Comparison of ENCODE assay signal across 11 mouse cellular contexts in the genomic region with DNA sequence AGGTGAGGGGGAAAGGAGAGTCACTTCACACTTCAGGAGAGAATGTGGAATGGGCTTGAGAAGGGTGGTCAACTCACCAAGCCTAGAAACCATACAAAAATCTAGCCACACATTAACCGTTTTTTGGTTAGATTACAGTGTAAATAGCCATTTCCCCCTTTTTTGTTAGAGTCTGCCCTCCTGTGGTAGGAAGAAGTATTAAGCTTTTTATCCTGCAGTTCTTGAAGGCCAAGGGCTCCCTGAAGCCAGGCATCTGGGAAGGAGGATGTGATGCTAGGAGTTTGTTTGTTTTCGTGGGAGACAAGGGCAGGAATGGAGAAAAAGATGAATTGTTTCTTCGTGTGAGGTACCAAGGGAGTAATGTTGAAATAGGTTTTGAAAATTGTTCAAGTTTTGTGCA.
DNase-seq lines count a peak whose midpoint lies in the region; ATAC-seq and TF ChIP-seq lines count a peak whose summit lies in the region.
"Had no signal": no experiment of that assay in that cellular context is flagged by ENCODE, and none has a peak within 500 bp of the region (broad histone marks: within the 10 kb centered on the region; RNA-seq: fewer than 3 reads in every experiment).

No protein-coding gene starts in this region.

- no peak overlapping the region for H3K4me2 ChIP-seq in hindbrain, embryonic 11.5 days (replicated peaks; ENCODE audit: low read depth, low read length)
- no peak overlapping the region for H3K4me2 ChIP-seq in hindbrain, embryonic 13.5 days

- no peak overlapping the region for H3K27ac ChIP-seq in hindbrain, embryonic 11.5 days (ENCODE audit: low read depth, low read length)
- H3K27ac ChIP-seq in hindbrain, embryonic 13.5 days: no peak overlapping the region
- H3K27ac ChIP-seq in forebrain, embryonic 10.5 days: no peak overlapping the region

- H3K9ac ChIP-seq in hindbrain, embryonic 11.5 days (ENCODE audit: low read depth, low read length): no peak overlapping the region
- H3K9ac ChIP-seq in hindbrain, embryonic 13.5 days: no peak overlapping the region

- 38% methylated on average over 3 of the region's 3 CpGs for WGBS in hindbrain, embryonic 11.5 days
- WGBS in hindbrain, embryonic 13.5 days: 25% methylated on average over 3 of the region's 3 CpGs
- 23% methylated on average over 3 of the region's 3 CpGs for WGBS in lung, adult 2 months
- WGBS in forebrain, embryonic 10.5 days: 29% methylated on average over 3 of the region's 3 CpGs

- no peak for TF ChIP-seq CTCF in lung, adult 2 months (IDR thresholded peaks at IDR 0.05; ENCODE audit: insufficient read depth, low read length)
- TF ChIP-seq CTCF in Patski (IDR thresholded peaks at IDR 0.05): peak; percentile 60

- CTCF ChIA-PET in Patski (lab: Charles Lee): no interaction called here

- POLR2A ChIA-PET in Patski (lab: Charles Lee): interaction anchor here (0.5 kb wide), 1 partner anchor 141 kb away, joined by 3 read pairs; no protein-coding TSS in a partner anchor

- no peak overlapping the region for H3K4me3 ChIP-seq in hindbrain, embryonic 11.5 days (ENCODE audit: low read depth, low read length)
- no peak overlapping the region for H3K4me3 ChIP-seq in hindbrain, embryonic 13.5 days
- no peak overlapping the region for H3K4me3 ChIP-seq in lung, adult 2 months (replicated peaks; ENCODE audit: extremely low read depth, low read depth, low read length)
- H3K4me3 ChIP-seq in forebrain, embryonic 10.5 days: no peak overlapping the region

- in situ Hi-C loops in Patski (cut with MboI; ENCODE audit: low pct_unique_long_range_greater_than_20kb): loop anchor here (5.0 kb wide), 1 partner anchor 265 kb away; no protein-coding TSS in a partner anchor

- no peaks in the 10 kb centered on the region for H3K27me3 ChIP-seq in hindbrain, embryonic 11.5 days (ENCODE audit: control insufficient read depth, insufficient read depth, low read length)
- H3K27me3 ChIP-seq in hindbrain, embryonic 13.5 days: no peaks in the 10 kb centered on the region
- peaks cover 56% of the 10 kb centered on the region for H3K27me3 ChIP-seq in Patski
- no peaks in the 10 kb centered on the region for H3K27me3 ChIP-seq in forebrain, embryonic 10.5 days (ENCODE audit: poor library complexity, severe bottlenecking)

- DNase-seq in hindbrain, embryonic 11.5 days (ENCODE audit: low spot score): peak; percentile 41
- DNase-seq in lung, postnatal 36 days: peak; percentile 7
- DNase-seq in lung, adult 2 months: no peak
- DNase-seq in Patski (ENCODE audit: low read depth, low spot score): no peak
- peak; percentile 13 for DNase-seq in mesoderm, embryonic 11.5 days (ENCODE audit: low read depth, low spot score)
- no peak for DNase-seq in forebrain, embryonic 10.5 days (ENCODE audit: extremely low spot score, low spot score)
- DNase-seq: cerebellum, postnatal 36 days had no signal

- no peaks in the 10 kb centered on the region for H3K36me3 ChIP-seq in hindbrain, embryonic 11.5 days (ENCODE audit: control insufficient read depth, insufficient read depth, low read length)
- no peaks in the 10 kb centered on the region for H3K36me3 ChIP-seq in hindbrain, embryonic 13.5 days
- H3K36me3 ChIP-seq in forebrain, embryonic 10.5 days (replicated peaks): no peaks in the 10 kb centered on the region

- TF ChIP-seq POLR2A in lung, adult 2 months (IDR thresholded peaks at IDR 0.05; ENCODE audit: borderline replicate concordance, extremely low read depth, low read depth, low read length): no peak

- H3K9me3 ChIP-seq in hindbrain, embryonic 11.5 days (ENCODE audit: control insufficient read depth, low read length): no peaks in the 10 kb centered on the region
- no peaks in the 10 kb centered on the region for H3K9me3 ChIP-seq in hindbrain, embryonic 13.5 days
- no peaks in the 10 kb centered on the region for H3K9me3 ChIP-seq in forebrain, embryonic 10.5 days

- H3K4me1 ChIP-seq in hindbrain, embryonic 11.5 days (replicated peaks; ENCODE audit: control insufficient read depth, insufficient read depth, low read length): no peaks in the 10 kb centered on the region
- no peaks in the 10 kb centered on the region for H3K4me1 ChIP-seq in hindbrain, embryonic 13.5 days (replicated peaks)
- H3K4me1 ChIP-seq in lung, adult 2 months (ENCODE audit: control insufficient read depth, insufficient read depth, low read length): no peaks in the 10 kb centered on the region
- no peaks in the 10 kb centered on the region for H3K4me1 ChIP-seq in forebrain, embryonic 10.5 days

- no peak for ATAC-seq in hindbrain, embryonic 11.5 days (ENCODE audit: low FRiP score)
- no peak for ATAC-seq in hindbrain, embryonic 13.5 days (ENCODE audit: low FRiP score)
- no peak for ATAC-seq in Patski
- no peak for ATAC-seq in megakaryocyte, adult 5-6 weeks (ENCODE audit: poor library complexity, severe bottlenecking)
- ATAC-seq: hindbrain, embryonic 16.5 days; midbrain, embryonic 16.5 days had no signal

Comparison
In these comparisons a context has a peak if more than half of its experiments do, and no peak if none do; other contexts are left out.
1. DNase-seq: peak in hindbrain, embryonic 11.5 days (single experiment), lung, postnatal 36 days (single experiment) and mesoderm, embryonic 11.5 days (single experiment); none in lung, adult 2 months (single experiment), Patski (single experiment) and forebrain, embryonic 10.5 days (single experiment).